Mouse (Mus musculus): ENCODE data around the gene Evi2a.

Evi2a gene

DNA sequence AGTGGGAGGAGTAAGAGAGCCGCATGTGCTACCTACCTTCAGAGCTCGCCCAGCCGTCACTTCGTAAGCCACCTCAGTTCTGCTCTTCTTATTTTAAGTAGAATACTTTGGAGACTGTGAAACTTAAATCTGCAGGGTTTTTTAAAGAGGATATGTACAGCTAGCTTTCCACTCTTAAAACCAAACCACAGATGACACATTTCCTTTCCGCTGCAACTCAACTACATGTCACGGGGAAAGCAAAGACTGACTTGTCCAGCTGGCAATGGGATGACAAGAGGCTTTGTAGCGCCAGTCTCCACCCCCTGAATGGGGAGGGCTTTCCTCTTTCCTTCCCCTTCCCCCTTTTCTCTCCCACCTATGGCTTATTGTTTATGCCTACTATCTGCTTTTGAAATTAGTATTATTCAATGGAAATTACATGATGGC lies at the start of gene Evi2a, which contains the start of gene Evi2:
Gene Evi2a (minus strand): TSS at position 277 of the 429 bp plus-strand sequence.
Gene Evi2 (minus strand): TSS at position 257 of the 429 bp plus-strand sequence.
- no peak for DNase-seq (ENCODE audit: low read depth, low spot score)

DNA sequence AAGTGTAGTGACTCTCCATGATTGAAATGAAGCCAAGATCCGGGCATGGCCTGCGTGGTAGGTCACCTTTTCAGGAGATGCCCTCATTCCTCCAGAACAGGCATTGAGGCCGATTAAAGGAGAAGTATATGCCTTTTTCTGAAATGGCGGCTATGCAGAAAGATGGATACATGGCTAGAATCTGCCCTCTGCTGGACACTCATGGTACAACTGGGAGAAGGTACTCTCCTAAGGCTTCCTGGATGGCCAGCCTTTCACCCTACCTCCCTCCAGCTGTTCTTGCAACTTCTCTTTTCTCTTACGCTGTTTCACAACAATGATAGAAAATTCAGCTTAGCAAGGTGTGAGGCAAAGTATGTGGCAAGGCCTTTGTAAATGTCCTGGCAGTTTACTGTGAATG lies 47.3 kb upstream of the Evi2a start:
- DNase-seq (ENCODE audit: low read depth, low spot score) = peak; percentile 65

- no peak for DNase-seq (ENCODE audit: low read depth, low spot score)
These were observed 45.1 kb upstream of the Evi2a start for GRCm38 (mm10) chr11:79575383-79576073.

DNA sequence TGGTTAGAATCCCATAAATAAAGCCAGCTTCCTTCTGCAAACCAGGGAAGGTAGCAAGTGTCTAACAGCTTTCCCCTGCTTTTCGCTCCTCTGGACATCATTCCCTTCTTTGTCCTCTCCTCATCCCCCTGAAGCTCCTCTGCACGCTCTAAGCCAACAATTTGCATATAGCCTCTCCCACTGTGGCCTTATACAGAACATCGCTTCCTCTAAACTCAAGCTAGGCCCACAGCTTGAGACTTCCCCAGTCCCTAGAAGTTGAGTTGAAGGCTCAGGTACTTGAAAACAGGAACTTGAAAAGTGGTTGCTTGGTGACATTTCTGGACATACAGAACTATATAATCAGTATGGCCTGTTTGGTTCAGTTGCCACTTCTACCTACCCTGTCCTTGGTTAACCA lies 43.4 kb upstream of the Evi2a start:
- no peak for DNase-seq (ENCODE audit: low read depth, low spot score)

- no peak for DNase-seq (ENCODE audit: low read depth, low spot score)
These were observed 39.9 kb upstream of the Evi2a start for GRCm38 (mm10) chr11:79570319-79570718.

GRCm38 (mm10) chr11:79568197-79568911 lies 37.9 kb upstream of the Evi2a start:
- no peak for DNase-seq (ENCODE audit: low read depth, low spot score)

- no peak for DNase-seq (ENCODE audit: low read depth, low spot score)
These were observed 36.5 kb upstream of the Evi2a start for GRCm38 (mm10) chr11:79566947-79567346.

DNA sequence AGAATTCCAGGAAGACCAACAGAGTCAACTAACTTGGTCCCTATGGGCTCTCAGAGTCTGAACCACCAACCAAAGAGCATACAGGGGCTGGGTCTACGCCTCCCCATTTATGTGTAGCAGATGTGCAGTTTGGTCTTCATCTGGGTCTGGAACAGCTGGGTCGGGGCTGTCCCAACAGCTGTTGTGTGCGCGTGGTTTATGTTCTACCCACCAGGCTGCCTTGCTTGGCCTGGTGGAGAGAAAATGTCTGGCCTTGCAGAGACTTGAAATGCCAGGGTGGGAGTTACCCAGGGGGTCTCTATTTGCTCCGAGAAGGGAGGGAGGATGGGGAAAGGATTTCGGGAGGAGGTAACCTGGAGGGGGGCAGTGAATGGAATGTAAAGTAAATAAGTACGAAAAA lies 33.1 kb upstream of the Evi2a start:
- DNase-seq (ENCODE audit: low read depth, low spot score) = no peak

DNA sequence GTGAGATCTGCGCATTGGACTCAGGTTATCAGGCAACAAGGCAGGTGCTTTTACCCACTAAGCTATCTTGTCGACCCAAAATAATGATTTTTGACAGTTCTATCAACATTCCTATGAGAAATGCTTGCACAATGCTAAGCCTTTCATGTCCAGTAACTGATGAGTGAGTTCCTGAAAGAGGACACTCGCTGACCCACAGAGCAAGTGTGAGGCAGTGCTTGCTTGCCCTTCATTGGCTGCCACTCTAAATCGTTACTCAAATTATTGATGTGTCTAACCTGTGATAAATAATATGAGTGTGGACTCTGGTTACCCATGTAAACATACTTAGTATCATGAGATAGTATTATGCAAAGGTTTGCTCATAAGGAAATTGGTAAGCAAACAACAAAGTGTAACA lies 30.1 kb upstream of the Evi2a start:
- no peak for DNase-seq (ENCODE audit: low read depth, low spot score)

DNA sequence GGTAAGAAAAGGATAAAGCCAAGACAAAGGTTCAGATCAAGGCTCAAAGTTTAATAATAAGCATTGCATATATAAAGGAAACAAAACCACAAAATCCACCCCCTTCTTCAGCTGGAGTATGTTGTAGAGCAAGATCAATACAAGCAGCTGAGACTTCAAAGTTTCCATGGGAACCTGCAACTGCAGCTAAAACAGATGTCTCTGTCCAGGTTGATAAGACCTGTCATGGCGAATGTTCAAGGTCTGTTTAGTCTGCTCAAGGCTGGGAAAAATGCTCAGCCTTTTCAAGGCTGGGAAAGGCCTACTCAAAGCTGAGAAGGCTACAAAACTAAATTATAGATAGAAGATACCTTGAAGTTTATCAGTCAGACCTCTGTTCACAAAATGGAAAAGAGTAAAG lies 22.2 kb upstream of the Evi2a start:
- no peak for DNase-seq (ENCODE audit: low read depth, low spot score)

- DNase-seq (ENCODE audit: low read depth, low spot score) = no peak
These were observed 5.9 kb upstream of the Evi2a start for GRCm38 (mm10) chr11:79536293-79536692.

GRCm38 (mm10) chr11:79535554-79535953 lies 5.1 kb upstream of the Evi2a start:
- no peak for DNase-seq (ENCODE audit: low read depth, low spot score)

DNA sequence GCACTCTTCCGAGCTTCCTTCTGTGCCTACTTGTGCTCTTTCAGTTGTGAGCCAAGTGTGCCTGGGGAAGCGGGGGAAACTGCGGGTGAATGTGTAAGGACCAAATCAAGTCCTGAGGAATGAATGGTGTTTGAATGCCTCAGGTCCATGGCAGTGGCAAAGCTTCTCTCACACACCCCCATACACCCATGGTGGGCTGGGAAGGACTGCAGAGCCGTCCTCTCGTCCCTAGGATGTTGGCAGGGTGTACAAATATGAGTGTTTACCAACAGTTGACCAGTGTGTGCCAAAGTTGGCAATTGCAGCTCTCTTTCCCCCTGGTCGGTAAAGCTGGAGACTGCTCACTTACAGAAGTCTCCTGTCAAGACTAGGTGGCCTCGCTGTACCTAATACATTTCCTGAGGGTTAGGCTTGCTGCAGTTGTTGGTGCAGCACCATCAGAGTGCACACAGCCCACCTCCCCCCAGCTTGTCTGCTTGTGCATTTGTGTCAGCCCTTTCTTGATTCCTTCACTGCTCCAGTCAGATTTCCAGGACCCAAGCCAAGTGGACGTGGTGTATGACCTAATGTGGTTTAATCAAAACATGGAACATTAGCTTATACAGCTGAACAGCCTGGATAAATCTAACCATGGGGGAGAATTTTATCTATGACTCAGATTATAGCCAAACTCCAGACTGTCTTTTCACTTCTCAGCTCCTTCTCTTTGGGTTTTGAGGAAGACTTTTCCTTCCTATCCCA lies 3.7 kb upstream of the Evi2a start:
- no peak for DNase-seq (ENCODE audit: low read depth, low spot score)

DNA sequence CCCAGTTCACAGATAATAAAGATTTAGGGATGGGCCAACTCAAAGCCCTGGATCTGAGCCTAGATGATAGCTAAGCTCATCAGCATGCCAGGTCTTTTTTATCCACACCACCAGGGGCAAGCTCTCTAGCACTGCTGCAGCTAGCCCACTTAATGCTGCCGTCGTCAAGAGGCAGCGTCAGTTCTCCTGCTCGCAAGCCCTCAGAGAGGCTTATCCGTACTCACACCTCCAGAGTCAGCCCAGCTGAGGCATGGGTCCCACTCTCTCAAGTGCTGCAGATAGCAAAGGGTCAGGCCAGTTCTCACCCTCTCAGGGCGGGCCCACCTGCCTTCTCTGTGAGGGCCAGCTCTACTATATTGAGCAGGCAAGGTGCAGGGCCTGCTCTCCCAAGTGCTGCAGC lies 2.9 kb upstream of the Evi2a start:
- peak; percentile 8 for DNase-seq (ENCODE audit: low read depth, low spot score)

- no peak for DNase-seq (ENCODE audit: low read depth, low spot score)
These were observed 1.1 kb upstream of the Evi2a start for GRCm38 (mm10) chr11:79531485-79531884.

DNA sequence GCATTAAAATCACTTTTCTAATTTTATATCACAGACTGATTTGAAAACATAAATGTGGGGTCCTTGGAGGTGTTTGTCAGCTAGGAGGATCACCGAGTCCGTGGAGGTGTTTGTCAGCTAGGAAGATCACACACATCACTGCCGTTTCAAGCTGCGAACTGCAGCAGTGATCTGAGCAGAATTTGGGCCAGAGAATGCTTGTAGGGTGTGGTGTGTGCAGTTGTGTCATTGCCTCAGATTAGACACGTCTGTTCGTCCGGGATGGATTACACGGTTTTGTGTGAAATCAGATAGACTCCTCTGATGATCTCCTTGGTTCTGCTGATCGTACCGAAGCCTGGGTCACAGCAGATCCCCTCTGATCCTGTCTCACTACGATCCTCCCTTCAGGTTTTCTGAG lies 365 bp upstream of the Evi2a start:
- DNase-seq (ENCODE audit: low read depth, low spot score) = no peak

GRCm38 (mm10) chr11:79529736-79530135 lies 673 bp downstream of the Evi2a start:
- no peak for DNase-seq (ENCODE audit: low read depth, low spot score)

DNA sequence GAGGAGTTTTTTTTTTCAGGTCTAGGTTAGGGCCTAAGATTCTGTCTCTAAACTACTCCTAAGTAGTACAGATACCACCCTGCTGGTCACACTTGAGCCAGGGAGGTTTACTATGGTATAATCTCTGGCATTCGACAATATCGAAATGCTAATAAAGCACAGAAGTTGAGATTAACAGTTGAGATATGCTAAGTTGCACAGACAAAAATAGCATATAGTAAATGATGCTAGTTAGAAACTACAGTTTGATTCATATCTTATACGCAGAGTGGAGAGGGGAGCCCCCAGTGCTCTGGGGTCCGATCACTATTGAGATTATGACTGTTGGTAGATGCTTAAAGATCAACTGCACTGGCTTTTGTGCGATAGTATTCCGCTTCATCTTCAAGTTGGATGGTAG lies 1.2 kb downstream of the Evi2a start:
- no peak for DNase-seq (ENCODE audit: low read depth, low spot score)

DNA sequence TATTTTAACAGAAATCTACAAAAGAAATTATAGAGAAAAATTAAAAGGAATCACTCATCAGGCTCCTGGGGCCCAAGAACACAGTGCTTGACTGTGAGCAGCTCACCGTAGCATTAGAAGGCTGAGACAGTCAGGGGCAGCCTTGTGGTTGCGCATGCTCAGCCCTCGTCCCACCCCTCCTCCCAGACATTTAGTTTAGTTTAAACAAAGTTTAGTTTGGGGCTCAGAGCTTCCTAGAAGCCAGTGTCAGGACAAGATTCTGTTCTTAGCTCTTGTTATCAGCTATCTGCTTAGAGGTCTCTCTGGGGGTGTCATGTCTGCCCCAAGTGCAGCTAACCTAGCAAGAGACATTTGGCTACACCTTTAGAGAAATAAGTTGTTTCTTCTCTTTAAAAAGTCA lies 1.8 kb downstream of the Evi2a start:
- no peak for DNase-seq (ENCODE audit: low read depth, low spot score)

DNA sequence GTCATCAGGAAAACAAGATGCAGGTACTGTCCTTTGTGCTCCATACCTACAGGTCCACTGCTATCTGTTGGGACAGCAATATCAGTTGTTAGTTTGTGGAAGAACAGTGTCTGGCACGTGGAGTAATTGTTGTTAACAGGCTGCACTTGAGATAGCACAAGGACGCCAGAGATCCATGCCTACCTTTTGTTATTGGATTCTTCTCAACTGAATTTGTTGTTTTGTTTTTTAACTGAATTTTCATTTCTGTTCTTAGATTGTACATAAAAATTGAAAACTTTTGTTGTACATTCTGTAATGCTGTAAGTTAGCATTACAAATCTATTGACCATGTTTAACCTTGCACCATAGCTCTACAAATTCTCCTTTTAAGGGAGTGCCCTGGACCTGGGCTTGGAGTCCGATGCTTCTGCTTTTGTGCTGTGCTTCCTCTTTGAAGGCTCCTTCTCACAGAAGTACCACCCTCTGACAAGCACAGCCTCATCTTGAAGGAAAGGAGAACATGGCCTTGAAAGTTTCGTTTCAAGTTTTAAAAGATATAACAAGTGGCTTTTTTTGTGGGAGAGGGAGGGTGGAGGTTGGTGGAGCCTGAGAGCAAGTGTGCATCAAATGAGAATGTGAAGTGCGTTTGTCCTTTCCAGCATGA lies 2.5 kb downstream of the Evi2a start:
- DNase-seq (ENCODE audit: low read depth, low spot score) = no peak

- no peak for DNase-seq (ENCODE audit: low read depth, low spot score)
These were observed 3.2 kb downstream of the Evi2a start for GRCm38 (mm10) chr11:79527015-79527738.

Data from retina, postnatal 7 days (tissue).